Mouse (Mus musculus) brain, adult 10 weeks (tissue): ENCODE data around the gene Sbf2. TPM values are rescaled to one million over a fixed set of nuclear protein-coding genes. Genes with fewer than 3 reads are reported as not detected.

Experiments used
- polyA plus RNA-seq: library from polyadenylated mRNA; stranded (reverse); fragments of 350-450 nt; fragmentation: Illumina TruSeq; extraction: RNeasy Lipid Tissue Mini Kit (QIAGEN cat#74804); gene quantifications from one replicate; pipeline ENCODE4 v1.2.3, GENCODE M21; 2015; ENCODE audit warnings: low read depth, low replicate concordance

Sbf2 gene
- 20.5 TPM for polyA plus RNA-seq

DNA sequence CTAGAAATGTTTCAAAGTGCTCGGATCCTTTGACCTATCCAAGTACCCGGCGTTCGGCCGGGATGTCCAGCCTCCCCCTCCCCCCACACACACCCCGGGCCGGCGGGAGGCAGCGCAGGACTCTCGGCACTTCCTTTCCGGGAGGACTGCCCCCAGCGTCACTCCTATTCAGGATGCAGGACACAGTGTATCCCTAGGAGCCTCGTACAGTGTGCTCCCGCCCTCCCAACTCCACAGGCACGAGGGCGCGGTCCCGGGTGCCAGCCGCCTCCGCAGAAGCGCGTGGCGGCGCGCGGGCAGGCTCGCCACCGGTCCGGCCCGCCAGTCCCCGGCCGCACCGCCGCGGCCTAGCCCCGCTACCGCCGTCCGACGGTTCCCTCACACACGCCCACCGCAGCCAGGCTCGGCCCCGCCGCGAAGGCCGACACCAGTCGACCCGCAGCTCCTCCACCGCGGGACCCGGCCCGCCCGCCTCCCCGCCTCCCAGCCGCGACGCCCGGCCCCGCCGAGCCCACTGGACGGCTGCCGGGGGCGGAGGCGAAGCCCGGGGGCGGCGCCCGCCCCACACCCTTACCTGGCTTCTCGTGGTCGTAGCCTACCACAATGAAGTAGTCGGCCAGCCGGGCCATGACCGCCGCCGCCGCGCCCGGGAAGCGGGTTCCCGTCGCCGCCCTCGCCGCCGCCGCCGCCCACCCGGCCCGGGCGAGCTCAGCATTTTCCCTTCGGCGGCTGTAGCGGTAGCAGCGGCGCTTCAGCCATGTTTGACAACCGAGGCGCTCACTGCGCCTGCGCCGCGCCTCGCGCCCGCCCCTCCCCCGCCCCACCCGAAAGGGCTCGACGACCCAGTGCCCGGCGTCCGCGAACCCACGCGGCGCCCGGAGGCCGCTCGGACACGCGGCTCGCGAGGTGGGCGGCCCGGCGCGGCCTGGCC is at the start of gene Sbf2:
Sbf2 (minus strand) TSS at position 790 of the 931 bp plus-strand sequence.

DNA sequence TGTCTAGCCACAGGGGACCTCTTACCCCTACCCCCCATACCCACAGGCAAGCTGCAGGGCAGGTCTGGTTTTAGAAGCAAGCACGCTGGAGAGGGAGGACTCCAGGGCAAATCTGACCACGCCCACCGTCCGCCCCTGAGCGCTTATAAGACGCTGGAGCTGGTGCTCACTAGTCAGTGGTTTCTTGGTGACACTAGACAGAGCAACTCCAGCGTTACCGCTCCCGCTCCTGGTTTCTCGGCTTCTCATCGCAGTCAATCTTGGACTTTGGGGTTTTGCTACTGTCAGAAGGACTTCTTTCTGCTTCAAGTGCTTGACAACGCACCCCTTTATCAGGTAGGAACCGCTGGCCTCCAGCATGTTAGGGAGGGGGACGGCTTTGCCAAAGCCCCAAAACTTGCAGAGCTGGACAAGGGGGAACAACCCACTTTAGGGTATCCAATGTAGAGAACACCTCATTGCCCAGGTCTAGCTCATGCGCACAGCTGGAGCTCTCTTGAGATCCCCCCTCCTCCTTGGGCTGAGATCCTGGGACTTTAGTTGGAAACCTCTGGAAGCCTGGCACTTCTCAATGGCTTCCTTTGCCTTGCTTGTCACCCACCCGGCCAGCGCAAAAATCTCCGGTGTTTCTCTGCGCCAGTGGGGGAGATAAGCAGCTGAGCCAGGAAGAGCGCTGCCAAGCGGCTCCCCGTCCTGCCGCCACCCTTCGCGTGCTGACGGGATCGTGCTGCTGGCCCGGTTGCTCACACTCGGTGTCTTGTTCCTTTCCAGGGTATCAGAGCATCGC is 13.0 kb upstream of the Sbf2 start, which contains the start of gene Adm:
Adm (plus strand) TSS at position 176 of the 787 bp plus-strand sequence.

Other genes starting within 250 kb of the Sbf2 start
- gene Adm, start 12.7 kb upstream of the Sbf2 start, polyA plus RNA-seq = 4.0 TPM
- gene Ampd3, start 153.3 kb upstream of the Sbf2 start, polyA plus RNA-seq = 17.5 TPM
- 72.3 TPM for gene Rnf141, start 229.5 kb upstream of the Sbf2 start, polyA plus RNA-seq
- 0.54 TPM for gene Lyve1, start 248.3 kb upstream of the Sbf2 start, polyA plus RNA-seq